Mouse (Mus musculus) bone marrow macrophage, adult 2 months (primary cell): Measurements from ENCODE around the gene Galntl5. TPM values are rescaled to one million over a fixed set of nuclear protein-coding genes. Genes with fewer than 3 reads are reported as not detected.
"Not testable (repeated sequence)": the region's sequence is repeated elsewhere in the genome, so short reads cannot be mapped to it uniquely, and the experiment has no call there.

Experiments used
- H3K27ac ChIP-seq: 2 replicates; pipeline ENCODE4 v1.5.1; 2012; ENCODE audit warnings: low read depth, low read length; ENCODE audit not compliant: insufficient read depth
- H3K4me1 ChIP-seq: 2 replicates; pipeline ENCODE4 v1.6.1; 2012; ENCODE audit warnings: low read length; ENCODE audit not compliant: control insufficient read depth, insufficient read depth
- H3K4me3 ChIP-seq: 2 replicates; pipeline ENCODE4 v1.5.1; 2012; ENCODE audit warnings: mild to moderate bottlenecking, low read length, moderate library complexity; ENCODE audit not compliant: insufficient read depth
- CTCF ChIP-seq: IDR thresholded peaks from 2 replicates; pipeline ENCODE4 v1.5.1; 2012; ENCODE audit warnings: low read depth, mild to moderate bottlenecking, low read length, moderate library complexity
- POLR2A ChIP-seq: IDR thresholded peaks from 2 replicates; pipeline ENCODE4 v1.6.1; 2012; ENCODE audit warnings: mild to moderate bottlenecking, low read depth, low read length, borderline replicate concordance
- polyA plus RNA-seq: library from polyadenylated mRNA; stranded (reverse); fragments of >200 nt; gene quantifications from 2 replicates; pipeline ENCODE4 v1.2.4, GENCODE M21; 2012; ENCODE audit not compliant: missing spikeins, insufficient read depth, insufficient read length

Gene Galntl5
- polyA plus RNA-seq, 1 experiment = not detected

GRCm38 (mm10) chr5:25188802-25189201, 7.5 kb downstream of the Galntl5 start:
- no peak overlapping the region for H3K4me3 ChIP-seq

GRCm38 (mm10) chr5:25190521-25190920, 9.3 kb downstream of the Galntl5 start:
- H3K4me3 ChIP-seq = no peak overlapping the region
- TF ChIP-seq CTCF (no peak), POLR2A (no peak)
- H3K4me1 ChIP-seq = no peaks in the 10 kb centered on the region
- H3K27ac ChIP-seq = no peak overlapping the region

More at GRCm38 (mm10) chr5:25188802-25189201, 7.5 kb downstream of the Galntl5 start:
- TF ChIP-seq POLR2A (no peak), CTCF (no peak)
- no peak overlapping the region for H3K27ac ChIP-seq
- H3K4me1 ChIP-seq = 0 out of 2 replicates have a peak, but pooled peaks cover 3% of the 10 kb centered on the region

- Histone ChIP-seq H3K4me1 (no peaks in the 10 kb centered on the region), H3K4me3 (no peak overlapping the region), H3K27ac (no peak overlapping the region)
- TF ChIP-seq POLR2A (no peak), CTCF (no peak)
Observed at GRCm38 (mm10) chr5:25211872-25212271, 30.6 kb downstream of the Galntl5 start.

- not testable (repeated sequence) for H3K27ac ChIP-seq, H3K4me1 ChIP-seq, H3K4me3 ChIP-seq
Observed at GRCm38 (mm10) chr5:25213216-25213615, 32.0 kb downstream of the Galntl5 start.

GRCm38 (mm10) chr5:25215006-25215405, 33.7 kb downstream of the Galntl5 start:
- TF ChIP-seq POLR2A (no peak), CTCF (no peak)
- no peak overlapping the region for H3K27ac ChIP-seq
- H3K4me1 ChIP-seq = no peaks in the 10 kb centered on the region
- no peak overlapping the region for H3K4me3 ChIP-seq

- peak within 1 kb of the TSS; percentile 73; the same call in 1 of the 2 replicates for H3K27ac ChIP-seq
Observed at GRCm38 (mm10) chr5:25221604-25222003, 40.3 kb downstream of the Galntl5 start, which contains the start of gene Galnt11. Gene Galnt11 (plus strand): TSS chr5:25221904.

GRCm38 (mm10) chr5:25222752-25223702, 41.8 kb downstream of the Galntl5 start, which contains the start of gene E130116L18Rik:
Gene E130116L18Rik (minus strand): TSS chr5:25223153.
- H3K27ac ChIP-seq = peak within 1 kb of the TSS; percentile 73
- peak within 1 kb of the TSS; percentile 64 for H3K4me3 ChIP-seq
- TF ChIP-seq POLR2A (no peak), CTCF (no peak)
- H3K4me1 ChIP-seq = peaks cover 5% of the 10 kb centered on the region

More at GRCm38 (mm10) chr5:25221604-25222003, 40.3 kb downstream of the Galntl5 start, which contains the start of gene Galnt11:
- peak within 1 kb of the TSS; percentile 64 for H3K4me3 ChIP-seq
- peaks cover 5% of the 10 kb centered on the region for H3K4me1 ChIP-seq
- no peak for TF ChIP-seq POLR2A
- TF ChIP-seq CTCF = no peak

GRCm38 (mm10) chr5:25224377-25224776, 43.1 kb downstream of the Galntl5 start:
- H3K27ac ChIP-seq, H3K4me1 ChIP-seq: not testable (repeated sequence)
- H3K4me3 ChIP-seq = peak overlapping the region; percentile 40

- Histone ChIP-seq H3K27ac (no peak overlapping the region), H3K4me1 (peaks cover 21% of the 10 kb centered on the region), H3K4me3 (no peak overlapping the region)
- TF ChIP-seq CTCF (no peak), POLR2A (no peak)
Observed at GRCm38 (mm10) chr5:25243101-25243500, 61.8 kb downstream of the Galntl5 start.

GRCm38 (mm10) chr5:25245806-25246472, 64.7 kb downstream of the Galntl5 start:
- no peak overlapping the region for H3K27ac ChIP-seq
- TF ChIP-seq CTCF (no peak), POLR2A (no peak)
- no peak overlapping the region for H3K4me3 ChIP-seq
- H3K4me1 ChIP-seq = peaks cover 21% of the 10 kb centered on the region
